Mouse (Mus musculus) limb, embryonic 11.5 days (tissue): Measurements from ENCODE around the gene Moxd1. TPM values are rescaled to one million over a fixed set of nuclear protein-coding genes. Genes with fewer than 3 reads are reported as not detected.

Experiments
- polyA plus RNA-seq: library from polyadenylated mRNA; unstranded; fragments of >200 nt; fragmentation: Nextera tagmentation; extraction: Ambion mirVana; gene quantifications from 2 replicates; pipeline ENCODE4 v1.2.1, GENCODE M21; 2014

Gene Moxd1
- polyA plus RNA-seq, 1 experiment from 2014 or later = 9.2 TPM

Other genes with a start within 250 kb of the Moxd1 start
- not detected in 2 replicates for gene Taar6, start 237.9 kb upstream of the Moxd1 start, polyA plus RNA-seq
- gene Taar7a, start 230.0 kb upstream of the Moxd1 start, polyA plus RNA-seq = not detected in 2 replicates
- gene Taar7b, start 223.6 kb upstream of the Moxd1 start, polyA plus RNA-seq = not detected in 2 replicates
- not detected in 2 replicates for gene Taar7d, start 196.3 kb upstream of the Moxd1 start, polyA plus RNA-seq
- not detected in 2 replicates for gene Taar7e, start 185.9 kb upstream of the Moxd1 start, polyA plus RNA-seq
- gene Taar7f, start 174.0 kb upstream of the Moxd1 start, polyA plus RNA-seq = not detected in 2 replicates
- gene Taar8a, start 147.0 kb upstream of the Moxd1 start, polyA plus RNA-seq = not detected in 2 replicates
- gene Taar8b, start 131.2 kb upstream of the Moxd1 start, polyA plus RNA-seq = not detected in 2 replicates
- not detected in 2 replicates for gene Taar8c, start 121.6 kb upstream of the Moxd1 start, polyA plus RNA-seq
- not detected in 2 replicates for gene Taar9, start 114.0 kb upstream of the Moxd1 start, polyA plus RNA-seq
- gene Stx7, start 74.2 kb upstream of the Moxd1 start, polyA plus RNA-seq = 46.6 and 48.4 TPM in 2 replicates